Mouse (Mus musculus): ENCODE data around the gene Myo6.

GRCm38 (mm10) chr9:80286845-80287244 lies 122.0 kb downstream of the Myo6 start:
- TF ChIP-seq TAL1 (IDR thresholded peaks at IDR 0.05; ENCODE audit: low read length) = no peak
- no peak for TF ChIP-seq GATA1 (IDR thresholded peaks at IDR 0.05; ENCODE audit: low read length)

Measured in erythroblast, embryonic 14.5 days (primary cell).